Mouse (Mus musculus): ENCODE measurements around the gene Zdhhc8.

GRCm38 (mm10) chr16:18265024-18265423, 30.1 kb upstream of the Zdhhc8 start:
- TF ChIP-seq POLR2A (IDR thresholded peaks at IDR 0.05; ENCODE audit: low read depth, low read length), result no peak
- no peak for TF ChIP-seq CTCF (conservative IDR thresholded peaks at IDR 0.05; ENCODE audit: insufficient read depth, insufficient read length, low read depth, low read length)
